Mouse (Mus musculus): ENCODE results near the gene Bcl2. TPM values are rescaled to one million over a fixed set of nuclear protein-coding genes. Genes with fewer than 3 reads are reported as not detected.

The Bcl2 gene
- polyA plus RNA-seq, 1 experiment from 2014 or later = 11.3 TPM

DNA sequence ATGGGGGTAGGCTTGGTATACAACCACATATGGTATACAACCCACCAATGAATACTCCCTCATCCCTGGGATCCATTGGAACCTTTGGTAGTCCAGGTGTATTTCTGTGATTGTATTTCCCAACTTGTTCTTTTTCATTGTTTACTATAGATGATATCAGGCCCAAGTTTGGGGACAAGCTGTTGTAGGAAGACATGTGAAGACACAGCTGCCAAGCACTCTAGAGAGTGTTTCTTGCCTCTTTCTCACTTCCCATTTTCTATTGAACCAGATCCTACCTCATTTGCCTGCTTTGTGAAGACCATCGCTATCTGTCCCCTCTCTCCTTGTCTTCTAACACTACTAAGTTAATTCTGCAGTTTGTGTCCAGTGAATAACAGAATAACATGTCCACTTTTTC is 143.2 kb downstream of the Bcl2 start:
- Histone ChIP-seq H3K27ac (replicated peaks) (no peak overlapping the region), H3K36me3 (no peaks in the 10 kb centered on the region), H3K27me3 (no peaks in the 10 kb centered on the region), H3K4me3 (no peak overlapping the region), H3K9ac (replicated peaks) (no peak overlapping the region), H3K9me3 (no peaks in the 10 kb centered on the region), H3K4me1 (no peaks in the 10 kb centered on the region), H3K4me2 (replicated peaks) (no peak overlapping the region)
- no peak for ATAC-seq (ENCODE audit: low FRiP score, low read depth)
- WGBS = 97% methylated on average over 1 of the region's 1 CpGs

- no peak overlapping the region for H3K27ac ChIP-seq (replicated peaks)
- ATAC-seq (ENCODE audit: low FRiP score, low read depth) = no peak
- H3K27me3 ChIP-seq = no peaks in the 10 kb centered on the region
- H3K36me3 ChIP-seq = no peaks in the 10 kb centered on the region
- WGBS = 85% methylated on average over 6 of the region's 6 CpGs
- no peak overlapping the region for H3K4me3 ChIP-seq
- H3K9me3 ChIP-seq = no peaks in the 10 kb centered on the region
- no peak overlapping the region for H3K4me2 ChIP-seq (replicated peaks)
- H3K9ac ChIP-seq (replicated peaks) = no peak overlapping the region
- H3K4me1 ChIP-seq = no peaks in the 10 kb centered on the region
These were observed 143.7 kb downstream of the Bcl2 start for GRCm38 (mm10) chr1:106570366-106570765.

GRCm38 (mm10) chr1:106569674-106570073 is 144.4 kb downstream of the Bcl2 start:
- H3K9ac ChIP-seq (replicated peaks) = no peak overlapping the region
- H3K9me3 ChIP-seq = no peaks in the 10 kb centered on the region
- no peaks in the 10 kb centered on the region for H3K4me1 ChIP-seq
- no peaks in the 10 kb centered on the region for H3K36me3 ChIP-seq
- WGBS = 93% methylated on average over 6 of the region's 6 CpGs
- no peak overlapping the region for H3K4me2 ChIP-seq (replicated peaks)
- no peaks in the 10 kb centered on the region for H3K27me3 ChIP-seq
- no peak overlapping the region for H3K27ac ChIP-seq (replicated peaks)
- ATAC-seq (ENCODE audit: low FRiP score, low read depth) = no peak
- no peak overlapping the region for H3K4me3 ChIP-seq

DNA sequence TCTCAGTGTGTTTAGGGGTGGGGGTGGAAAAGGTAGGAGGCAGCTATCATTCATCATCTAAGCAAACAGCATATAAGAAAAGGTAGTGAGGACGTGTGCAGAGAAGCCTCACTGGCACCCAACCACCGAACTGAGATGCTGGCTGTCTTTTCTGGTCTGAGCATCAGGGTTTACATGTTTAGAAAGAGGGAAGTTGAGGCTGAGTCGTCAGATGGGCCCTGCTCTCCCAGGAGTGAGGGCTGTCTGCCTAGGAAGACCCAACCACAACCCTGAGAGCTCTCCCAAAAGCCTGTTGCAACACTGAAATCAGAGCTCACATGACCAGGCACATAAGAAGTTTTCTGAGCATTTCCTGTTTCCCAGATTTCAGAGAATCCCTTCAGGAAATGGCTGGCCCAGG is 145.2 kb downstream of the Bcl2 start:
- 69% methylated on average over 3 of the region's 3 CpGs for WGBS
- Histone ChIP-seq H3K36me3 (no peaks in the 10 kb centered on the region), H3K27ac (replicated peaks) (no peak overlapping the region), H3K27me3 (no peaks in the 10 kb centered on the region), H3K4me1 (no peaks in the 10 kb centered on the region), H3K4me2 (replicated peaks) (no peak overlapping the region), H3K9ac (replicated peaks) (no peak overlapping the region), H3K9me3 (no peaks in the 10 kb centered on the region), H3K4me3 (no peak overlapping the region)
- no peak for ATAC-seq (ENCODE audit: low FRiP score, low read depth)

GRCm38 (mm10) chr1:106567506-106567905 is 146.6 kb downstream of the Bcl2 start:
- Histone ChIP-seq H3K9ac (replicated peaks) (no peak overlapping the region), H3K36me3 (no peaks in the 10 kb centered on the region), H3K27me3 (no peaks in the 10 kb centered on the region), H3K4me2 (replicated peaks) (no peak overlapping the region), H3K9me3 (no peaks in the 10 kb centered on the region), H3K4me3 (no peak overlapping the region), H3K27ac (replicated peaks) (no peak overlapping the region), H3K4me1 (no peaks in the 10 kb centered on the region)
- 64% methylated on average over 5 of the region's 5 CpGs for WGBS
- ATAC-seq (ENCODE audit: low FRiP score, low read depth) = no peak

GRCm38 (mm10) chr1:106566120-106567086 is 147.7 kb downstream of the Bcl2 start:
- WGBS = 86% methylated on average over 6 of the region's 6 CpGs
- Histone ChIP-seq H3K4me3 (no peak overlapping the region), H3K4me2 (replicated peaks) (no peak overlapping the region), H3K4me1 (no peaks in the 10 kb centered on the region), H3K36me3 (no peaks in the 10 kb centered on the region), H3K9ac (replicated peaks) (no peak overlapping the region), H3K27me3 (no peaks in the 10 kb centered on the region), H3K9me3 (no peaks in the 10 kb centered on the region), H3K27ac (replicated peaks) (no peak overlapping the region)
- ATAC-seq (ENCODE audit: low FRiP score, low read depth) = peak; percentile 31; the same call in 1 of the 2 replicates

GRCm38 (mm10) chr1:106565238-106565637 is 148.8 kb downstream of the Bcl2 start:
- H3K36me3 ChIP-seq = no peaks in the 10 kb centered on the region
- no peak overlapping the region for H3K4me2 ChIP-seq (replicated peaks)
- no peak overlapping the region for H3K27ac ChIP-seq (replicated peaks)
- H3K9ac ChIP-seq (replicated peaks) = no peak overlapping the region
- no peaks in the 10 kb centered on the region for H3K4me1 ChIP-seq
- no peak for ATAC-seq (ENCODE audit: low FRiP score, low read depth)
- H3K4me3 ChIP-seq = no peak overlapping the region
- no peaks in the 10 kb centered on the region for H3K9me3 ChIP-seq
- WGBS = 92% methylated on average over 4 of the region's 4 CpGs
- no peaks in the 10 kb centered on the region for H3K27me3 ChIP-seq

DNA sequence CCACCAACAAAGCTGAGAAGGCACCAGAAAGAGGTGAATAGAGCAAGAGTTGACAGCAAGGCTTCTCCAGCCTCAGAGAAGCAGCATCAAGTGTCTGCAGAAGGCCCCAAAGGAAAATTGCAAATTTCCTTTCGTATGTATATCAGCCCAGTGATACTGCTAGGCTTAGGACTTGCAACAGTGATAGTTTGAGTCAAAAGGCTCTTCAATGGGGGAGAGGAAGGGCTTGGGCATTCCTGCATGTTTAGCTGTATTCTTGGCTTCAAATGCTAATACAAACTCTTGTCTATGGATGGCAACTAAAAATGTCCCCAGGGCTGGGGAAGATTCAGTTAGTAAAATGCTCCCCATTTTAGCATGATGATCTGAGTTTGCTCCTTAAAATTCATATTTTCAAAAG is 149.6 kb downstream of the Bcl2 start:
- Histone ChIP-seq H3K9me3 (no peaks in the 10 kb centered on the region), H3K27me3 (no peaks in the 10 kb centered on the region), H3K4me3 (no peak overlapping the region), H3K27ac (replicated peaks) (no peak overlapping the region), H3K4me2 (replicated peaks) (no peak overlapping the region), H3K4me1 (no peaks in the 10 kb centered on the region), H3K36me3 (no peaks in the 10 kb centered on the region), H3K9ac (replicated peaks) (no peak overlapping the region)
- no peak for ATAC-seq (ENCODE audit: low FRiP score, low read depth)
- 62% methylated on average over 1 of the region's 1 CpGs for WGBS

- H3K4me3 ChIP-seq = no peak overlapping the region
- H3K4me2 ChIP-seq (replicated peaks) = no peak overlapping the region
- H3K4me1 ChIP-seq = no peaks in the 10 kb centered on the region
- no peak overlapping the region for H3K9ac ChIP-seq (replicated peaks)
- H3K9me3 ChIP-seq = no peaks in the 10 kb centered on the region
- 96% methylated on average over 3 of the region's 3 CpGs for WGBS
- no peak overlapping the region for H3K27ac ChIP-seq (replicated peaks)
- no peak for ATAC-seq (ENCODE audit: low FRiP score, low read depth)
- no peaks in the 10 kb centered on the region for H3K27me3 ChIP-seq
- no peaks in the 10 kb centered on the region for H3K36me3 ChIP-seq
These were observed 151.3 kb downstream of the Bcl2 start for GRCm38 (mm10) chr1:106562751-106563150.

GRCm38 (mm10) chr1:106561085-106561760 is 152.9 kb downstream of the Bcl2 start:
- no peak overlapping the region for H3K27ac ChIP-seq (replicated peaks)
- H3K4me3 ChIP-seq = no peak overlapping the region
- ATAC-seq (ENCODE audit: low FRiP score, low read depth) = no peak
- H3K36me3 ChIP-seq = no peaks in the 10 kb centered on the region
- no peak overlapping the region for H3K9ac ChIP-seq (replicated peaks)
- H3K4me1 ChIP-seq = no peaks in the 10 kb centered on the region
- no peak overlapping the region for H3K4me2 ChIP-seq (replicated peaks)
- H3K9me3 ChIP-seq = no peaks in the 10 kb centered on the region
- H3K27me3 ChIP-seq = no peaks in the 10 kb centered on the region
- 76% methylated on average over 11 of the region's 11 CpGs for WGBS

- Histone ChIP-seq H3K27ac (replicated peaks) (no peak overlapping the region), H3K4me1 (no peaks in the 10 kb centered on the region), H3K9ac (replicated peaks) (no peak overlapping the region), H3K27me3 (no peaks in the 10 kb centered on the region), H3K36me3 (no peaks in the 10 kb centered on the region), H3K4me3 (no peak overlapping the region), H3K9me3 (no peaks in the 10 kb centered on the region), H3K4me2 (replicated peaks) (no peak overlapping the region)
- ATAC-seq (ENCODE audit: low FRiP score, low read depth) = no peak
- 79% methylated on average over 3 of the region's 3 CpGs for WGBS
These were observed 154.0 kb downstream of the Bcl2 start for GRCm38 (mm10) chr1:106560105-106560504.

DNA sequence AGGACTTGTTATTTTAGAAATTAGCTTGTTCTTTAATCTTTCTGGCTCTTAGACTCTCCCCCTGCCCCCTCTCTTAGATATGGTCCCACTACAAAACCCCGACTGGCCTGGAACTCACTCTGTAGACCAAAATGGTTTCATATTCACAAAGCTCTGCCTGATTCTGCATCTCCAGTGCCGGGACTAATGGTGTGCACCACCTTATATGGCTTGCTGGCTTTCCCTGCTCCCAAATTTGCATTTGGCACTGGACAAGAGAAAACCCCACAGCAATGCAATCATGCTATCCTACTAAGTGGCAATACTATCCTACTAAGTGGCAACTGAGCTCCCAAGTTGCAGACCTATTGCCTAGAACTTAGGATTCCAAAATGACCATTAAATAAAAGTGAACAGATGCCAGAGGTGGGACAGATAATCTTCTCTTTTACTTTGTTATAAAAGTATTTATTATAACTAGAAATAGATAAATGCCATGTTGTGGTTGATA is 154.9 kb downstream of the Bcl2 start:
- Histone ChIP-seq H3K36me3 (no peaks in the 10 kb centered on the region), H3K9me3 (no peaks in the 10 kb centered on the region), H3K27me3 (no peaks in the 10 kb centered on the region), H3K4me1 (no peaks in the 10 kb centered on the region), H3K4me2 (replicated peaks) (no peak overlapping the region), H3K27ac (replicated peaks) (no peak overlapping the region), H3K9ac (replicated peaks) (no peak overlapping the region), H3K4me3 (no peak overlapping the region)
- ATAC-seq (ENCODE audit: low FRiP score, low read depth) = no peak
- 85% methylated on average over 2 of the region's 2 CpGs for WGBS

Data from midbrain, embryonic 12.5 days (tissue).